Mouse (Mus musculus) testis, adult 2 months (tissue): ENCODE data around the gene Zfp185.

Experiments
- CTCF ChIP-seq: fragments of 200-500 bp; IDR thresholded peaks from 2 replicates; pipeline ENCODE4 v1.5.1; 2012; ENCODE audit warnings: low read depth, mild to moderate bottlenecking, inconsistent platforms, low read length, moderate library complexity; ENCODE audit not compliant: control insufficient read depth, insufficient read depth, insufficient replicate concordance
- POLR2A ChIP-seq: fragments of 200-500 bp; IDR thresholded peaks from 2 replicates; pipeline ENCODE4 v1.6.1; 2012; ENCODE audit warnings: low read depth, mild to moderate bottlenecking, inconsistent platforms, low read length, moderate library complexity; ENCODE audit not compliant: control insufficient read depth

- no peak for TF ChIP-seq POLR2A
- TF ChIP-seq CTCF = no peak
These were observed 24.4 kb upstream of the Zfp185 start for GRCm38 (mm10) chrX:72962743-72963142.
